Mouse (Mus musculus) hindbrain, embryonic 12.5 days (tissue): ENCODE measurements around the gene Ncor2. TPM values are rescaled to one million over a fixed set of nuclear protein-coding genes. Genes with fewer than 3 reads are reported as not detected.
A peak's percentile ranks its signal among the peaks of the same experiment; 100 is the strongest.

ENCODE experiments used
- ATAC-seq: fragments of 200-750 bp; cut with Nextera tagmentation; 2 replicates; pipeline ENCODE4 v1.8.0; 2017; ENCODE audit warnings: moderate TSS enrichment; ENCODE audit not compliant: low FRiP score
- H3K27ac ChIP-seq: fragments of 300-500 bp; sonication (generic); 2 replicates; pipeline ENCODE4 v1.5.1; 2016; ENCODE audit warnings: mild to moderate bottlenecking
- H3K27me3 ChIP-seq: fragments of 300-500 bp; sonication (generic); 2 replicates; pipeline ENCODE4 v1.6.1; 2016; ENCODE audit warnings: mild to moderate bottlenecking
- H3K36me3 ChIP-seq: fragments of 300-500 bp; sonication (generic); 2 replicates; pipeline ENCODE4 v1.6.1; 2016; ENCODE audit warnings: mild to moderate bottlenecking
- H3K4me1 ChIP-seq: fragments of 300-500 bp; sonication (generic); 2 replicates; pipeline ENCODE4 v1.6.1; 2016
- H3K4me2 ChIP-seq: fragments of 300-500 bp; sonication (generic); replicated peaks from 2 replicates; pipeline ENCODE4 v1.6.1; 2016; ENCODE audit warnings: mild to moderate bottlenecking
- H3K4me3 ChIP-seq: fragments of 300-500 bp; sonication (generic); 2 replicates; pipeline ENCODE4 v1.5.1; 2016; ENCODE audit warnings: mild to moderate bottlenecking
- H3K9ac ChIP-seq: fragments of 300-500 bp; sonication (generic); 2 replicates; pipeline ENCODE4 v1.6.1; 2016; ENCODE audit warnings: mild to moderate bottlenecking, moderate library complexity
- H3K9me3 ChIP-seq: fragments of 300-500 bp; sonication (generic); replicated peaks from 2 replicates; pipeline ENCODE4 v1.6.1; 2016; ENCODE audit warnings: mild to moderate bottlenecking
- WGBS: fragments of 180-500 bp; shearing (Covaris S2); methylation state at CpG from one replicate; pipeline ENCODE4 v1.1.7; 2016; 5-methylcytosine and 5-hydroxymethylcytosine counted together
- polyA plus RNA-seq: library from polyadenylated mRNA; unstranded; fragments of >200 nt; fragmentation: Nextera tagmentation; extraction: Ambion mirVana; gene quantifications from 2 replicates; pipeline ENCODE4 v1.2.1, GENCODE M21; 2016

Ncor2 gene
- polyA plus RNA-seq, 1 experiment from 2014 or later = 31.0 TPM

DNA sequence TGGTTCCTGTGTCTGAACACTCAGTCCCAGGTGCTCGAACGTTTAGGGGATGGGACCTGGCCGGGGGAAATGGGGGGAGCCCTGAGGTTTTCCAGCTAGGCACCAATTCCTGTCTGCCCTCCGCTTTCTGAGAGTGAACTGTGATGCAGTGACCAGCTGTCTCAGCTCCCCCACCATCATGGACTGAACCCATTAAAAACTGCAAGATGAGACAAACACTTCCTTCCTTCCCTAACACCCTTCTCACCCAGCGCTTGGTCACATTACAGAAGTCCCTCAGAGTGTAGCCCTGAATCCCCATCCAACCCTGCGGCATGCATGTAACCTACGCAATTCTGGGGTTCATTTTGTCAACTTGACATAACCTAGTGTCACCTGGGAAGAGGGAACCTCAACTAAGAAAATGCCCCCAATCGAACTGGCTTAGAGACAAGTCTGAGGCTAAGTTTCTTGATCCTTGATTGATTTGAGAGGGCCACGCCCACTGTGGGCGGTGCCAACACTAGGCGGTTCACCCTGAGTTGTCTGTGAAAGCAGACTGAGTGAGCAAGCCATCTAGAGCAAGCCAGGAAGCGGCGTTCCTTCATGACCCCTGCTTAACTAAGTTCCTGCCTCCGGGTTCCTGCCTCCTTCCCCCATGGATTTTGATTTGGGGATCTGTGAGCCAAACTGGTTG is 41.9 kb downstream of the Ncor2 start:
- Histone ChIP-seq H3K4me1 (peaks cover 95% of the 10 kb centered on the region), H3K36me3 (no peaks in the 10 kb centered on the region), H3K9ac (no peak overlapping the region), H3K27ac (peak overlapping the region; percentile 60), H3K9me3 (no peaks in the 10 kb centered on the region), H3K4me3 (no peak overlapping the region), H3K27me3 (no peaks in the 10 kb centered on the region), H3K4me2 (no peak overlapping the region)
- ATAC-seq = no peak
- 58% methylated on average over 14 of the region's 14 CpGs for WGBS

DNA sequence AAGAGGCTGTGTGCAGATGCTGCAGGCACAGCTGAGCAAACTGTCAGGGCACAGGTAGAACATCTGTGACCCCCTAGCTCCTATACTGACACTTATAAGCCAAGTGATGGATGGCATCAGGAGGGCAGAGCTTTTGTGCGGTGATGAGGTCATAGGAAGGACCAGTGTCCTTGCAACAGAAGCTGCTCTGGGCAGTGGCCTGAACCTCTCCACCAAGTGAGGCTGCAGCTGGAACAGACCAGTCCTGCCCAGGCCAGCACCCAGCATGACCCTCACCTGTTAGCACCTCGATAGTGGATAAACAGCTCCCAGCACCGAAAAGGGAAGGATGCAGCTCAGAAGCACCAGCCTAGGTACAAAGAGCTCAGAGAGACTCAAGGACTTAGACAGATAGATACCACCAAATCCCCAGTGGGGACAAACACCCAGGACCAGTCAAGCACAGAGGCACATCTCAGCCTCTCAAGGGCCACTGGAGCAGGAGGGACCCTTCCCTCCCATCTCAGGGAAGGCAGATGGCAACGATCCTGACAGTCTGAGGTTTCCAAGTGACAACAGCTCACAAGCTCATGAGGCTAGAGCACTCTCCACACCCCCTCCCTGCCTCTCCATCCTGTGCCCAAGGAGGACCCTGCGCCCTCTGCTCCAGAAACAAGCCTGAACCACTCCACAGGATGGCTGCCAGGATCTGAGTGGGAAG is 42.6 kb downstream of the Ncor2 start:
- ATAC-seq = no peak
- H3K4me2 ChIP-seq = no peak overlapping the region
- 0 out of 2 replicates have a peak overlapping the region, but pooled peaks have one; percentile 2 for H3K9ac ChIP-seq
- peaks cover 95% of the 10 kb centered on the region for H3K4me1 ChIP-seq
- H3K4me3 ChIP-seq = no peak overlapping the region
- H3K27ac ChIP-seq = peak overlapping the region; percentile 60
- H3K36me3 ChIP-seq = no peaks in the 10 kb centered on the region
- 59% methylated on average over 5 of the region's 5 CpGs for WGBS
- no peaks in the 10 kb centered on the region for H3K27me3 ChIP-seq
- H3K9me3 ChIP-seq = no peaks in the 10 kb centered on the region

- peak overlapping the region; percentile 9 for H3K9ac ChIP-seq
- H3K27ac ChIP-seq = peak overlapping the region; percentile 92
- ATAC-seq = peak; percentile 71
- WGBS = 12% methylated on average over 11 of the region's 11 CpGs
- H3K4me3 ChIP-seq = no peak overlapping the region
- no peaks in the 10 kb centered on the region for H3K9me3 ChIP-seq
- H3K4me2 ChIP-seq = no peak overlapping the region
- H3K36me3 ChIP-seq = no peaks in the 10 kb centered on the region
- no peaks in the 10 kb centered on the region for H3K27me3 ChIP-seq
- H3K4me1 ChIP-seq = peaks cover 95% of the 10 kb centered on the region
Observed at GRCm38 (mm10) chr5:125134795-125135468, 44.1 kb downstream of the Ncor2 start.

DNA sequence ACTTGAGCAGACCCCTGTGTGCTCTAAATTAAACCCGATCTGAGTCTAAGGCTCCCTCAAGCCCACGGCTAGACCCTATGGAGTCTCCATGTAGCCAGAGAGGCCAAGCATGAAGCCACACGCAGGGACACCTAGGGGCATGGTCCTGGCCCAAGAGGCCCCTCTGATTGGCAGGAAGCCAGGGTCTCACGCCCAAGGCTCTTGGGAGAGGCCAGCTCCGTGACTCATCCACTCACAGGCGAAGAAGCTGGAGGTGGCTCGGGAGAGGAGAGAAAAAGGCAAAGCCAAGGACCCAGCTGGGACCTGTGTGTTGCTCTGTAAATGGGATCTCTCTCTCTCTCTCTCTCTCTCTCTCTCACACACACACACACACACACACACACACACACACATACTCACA is 44.6 kb downstream of the Ncor2 start:
- peak overlapping the region; percentile 9; the same call in 1 of the 2 replicates for H3K9ac ChIP-seq
- H3K9me3 ChIP-seq = no peaks in the 10 kb centered on the region
- WGBS = 31% methylated on average over 7 of the region's 7 CpGs
- H3K4me3 ChIP-seq = no peak overlapping the region
- no peaks in the 10 kb centered on the region for H3K27me3 ChIP-seq
- ATAC-seq = peak; percentile 17
- H3K27ac ChIP-seq = peak overlapping the region; percentile 92
- H3K4me1 ChIP-seq = peaks cover 95% of the 10 kb centered on the region
- H3K36me3 ChIP-seq = no peaks in the 10 kb centered on the region
- no peak overlapping the region for H3K4me2 ChIP-seq

DNA sequence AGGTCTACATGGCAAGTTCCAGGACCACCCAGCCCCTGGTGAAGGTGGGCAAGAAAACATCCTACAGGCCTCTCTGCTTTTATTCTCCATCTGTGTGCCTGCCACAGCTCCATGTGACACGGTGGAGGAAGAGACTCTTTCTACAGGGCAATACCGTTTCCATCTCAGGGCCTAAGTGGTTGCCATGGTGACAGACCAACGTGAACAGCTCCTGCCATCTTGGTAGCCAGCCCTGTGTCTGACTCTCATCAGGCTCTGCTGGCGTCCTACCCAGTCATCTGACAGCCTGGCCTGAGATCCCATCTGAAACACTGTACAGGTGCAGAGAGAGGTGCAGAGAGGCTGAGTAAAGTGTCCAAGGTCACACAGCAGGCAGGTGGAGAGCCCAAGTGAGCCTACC is 45.4 kb downstream of the Ncor2 start:
- H3K27me3 ChIP-seq = no peaks in the 10 kb centered on the region
- no peak for ATAC-seq
- H3K4me1 ChIP-seq = peaks cover 95% of the 10 kb centered on the region
- H3K36me3 ChIP-seq = no peaks in the 10 kb centered on the region
- no peak overlapping the region for H3K4me2 ChIP-seq
- no peak overlapping the region for H3K4me3 ChIP-seq
- peak overlapping the region; percentile 92 for H3K27ac ChIP-seq
- no peak overlapping the region for H3K9ac ChIP-seq
- 26% methylated on average over 4 of the region's 4 CpGs for WGBS
- no peaks in the 10 kb centered on the region for H3K9me3 ChIP-seq

DNA sequence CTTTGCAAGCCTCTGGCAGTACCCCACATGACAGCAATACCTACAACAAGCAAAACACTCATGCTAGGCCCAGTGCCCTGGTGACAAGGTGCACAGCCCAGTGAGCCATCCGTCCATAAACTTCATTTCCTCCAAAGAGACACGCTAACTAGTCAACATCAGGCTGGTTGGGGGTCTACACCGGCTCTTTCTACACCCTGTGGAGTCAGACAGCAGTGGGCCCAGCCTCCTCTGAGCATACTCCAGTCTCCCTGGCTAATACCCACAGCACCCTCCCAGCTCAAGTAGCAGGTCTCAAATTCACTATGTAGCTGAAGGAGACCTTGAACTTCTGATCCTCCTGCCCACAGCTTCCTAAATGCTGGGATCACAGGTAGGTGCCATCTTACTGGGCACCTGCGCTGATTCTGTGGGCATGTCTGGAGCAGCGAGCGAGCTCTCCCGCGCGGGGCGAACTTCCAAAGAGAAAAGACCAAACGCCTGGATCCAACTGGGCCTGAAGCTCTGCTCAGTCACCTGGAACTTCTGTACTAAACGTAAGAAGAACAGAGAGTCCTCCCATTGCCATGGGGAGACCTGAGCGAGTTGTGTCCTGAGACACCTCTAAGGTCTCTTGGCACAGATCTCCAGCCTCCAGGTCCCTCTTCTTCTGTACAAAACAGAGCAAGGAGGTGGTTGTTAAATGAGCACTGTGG is 46.3 kb downstream of the Ncor2 start:
- H3K4me1 ChIP-seq = peaks cover 92% of the 10 kb centered on the region
- peak overlapping the region; percentile 1; the same call in 1 of the 2 replicates for H3K27ac ChIP-seq
- no peak overlapping the region for H3K9ac ChIP-seq
- ATAC-seq = no peak
- 94% methylated on average over 13 of the region's 13 CpGs for WGBS
- H3K27me3 ChIP-seq = no peaks in the 10 kb centered on the region
- H3K9me3 ChIP-seq = no peaks in the 10 kb centered on the region
- H3K4me2 ChIP-seq = no peak overlapping the region
- H3K36me3 ChIP-seq = no peaks in the 10 kb centered on the region
- H3K4me3 ChIP-seq = no peak overlapping the region

GRCm38 (mm10) chr5:125132069-125132468 is 47.0 kb downstream of the Ncor2 start:
- H3K4me1 ChIP-seq = peaks cover 89% of the 10 kb centered on the region
- ATAC-seq = no peak
- H3K27me3 ChIP-seq = no peaks in the 10 kb centered on the region
- H3K27ac ChIP-seq = peak overlapping the region; percentile 23; the same call in 1 of the 2 replicates
- WGBS = 65% methylated on average over 2 of the region's 2 CpGs
- H3K9ac ChIP-seq = no peak overlapping the region
- no peaks in the 10 kb centered on the region for H3K9me3 ChIP-seq
- H3K4me3 ChIP-seq = no peak overlapping the region
- H3K4me2 ChIP-seq = no peak overlapping the region
- no peaks in the 10 kb centered on the region for H3K36me3 ChIP-seq

- H3K36me3 ChIP-seq = no peaks in the 10 kb centered on the region
- no peaks in the 10 kb centered on the region for H3K27me3 ChIP-seq
- H3K9ac ChIP-seq = no peak overlapping the region
- H3K9me3 ChIP-seq = no peaks in the 10 kb centered on the region
- no peak overlapping the region for H3K4me3 ChIP-seq
- 93% methylated on average over 3 of the region's 3 CpGs for WGBS
- no peak overlapping the region for H3K4me2 ChIP-seq
- 0 out of 2 replicates have a peak overlapping the region, but pooled peaks have one; percentile 72 for H3K27ac ChIP-seq
- H3K4me1 ChIP-seq = peaks cover 82% of the 10 kb centered on the region
- no peak for ATAC-seq
Observed at GRCm38 (mm10) chr5:125130406-125130805, 48.6 kb downstream of the Ncor2 start.

GRCm38 (mm10) chr5:125128939-125129385 is 50.1 kb downstream of the Ncor2 start:
- Histone ChIP-seq H3K36me3 (no peaks in the 10 kb centered on the region), H3K4me3 (no peak overlapping the region), H3K9ac (no peak overlapping the region), H3K27me3 (no peaks in the 10 kb centered on the region), H3K4me2 (no peak overlapping the region), H3K27ac (peak overlapping the region; percentile 56), H3K4me1 (peaks cover 81% of the 10 kb centered on the region), H3K9me3 (no peaks in the 10 kb centered on the region)
- 60% methylated on average over 14 of the region's 14 CpGs for WGBS
- no peak for ATAC-seq

GRCm38 (mm10) chr5:125127920-125128319 is 51.1 kb downstream of the Ncor2 start:
- Histone ChIP-seq H3K27me3 (no peaks in the 10 kb centered on the region), H3K36me3 (no peaks in the 10 kb centered on the region), H3K4me3 (no peak overlapping the region), H3K9me3 (no peaks in the 10 kb centered on the region), H3K4me2 (no peak overlapping the region), H3K27ac (no peak overlapping the region), H3K9ac (no peak overlapping the region), H3K4me1 (peaks cover 82% of the 10 kb centered on the region)
- WGBS = 92% methylated on average over 1 of the region's 1 CpGs
- ATAC-seq = no peak

- ATAC-seq = no peak
- Histone ChIP-seq H3K4me3 (no peak overlapping the region), H3K36me3 (no peaks in the 10 kb centered on the region), H3K4me2 (no peak overlapping the region), H3K27me3 (no peaks in the 10 kb centered on the region), H3K9ac (no peak overlapping the region), H3K9me3 (no peaks in the 10 kb centered on the region), H3K4me1 (peaks cover 80% of the 10 kb centered on the region), H3K27ac (no peak overlapping the region)
- WGBS = 90% methylated on average over 4 of the region's 4 CpGs
Observed at GRCm38 (mm10) chr5:125127426-125127825, 51.6 kb downstream of the Ncor2 start.

DNA sequence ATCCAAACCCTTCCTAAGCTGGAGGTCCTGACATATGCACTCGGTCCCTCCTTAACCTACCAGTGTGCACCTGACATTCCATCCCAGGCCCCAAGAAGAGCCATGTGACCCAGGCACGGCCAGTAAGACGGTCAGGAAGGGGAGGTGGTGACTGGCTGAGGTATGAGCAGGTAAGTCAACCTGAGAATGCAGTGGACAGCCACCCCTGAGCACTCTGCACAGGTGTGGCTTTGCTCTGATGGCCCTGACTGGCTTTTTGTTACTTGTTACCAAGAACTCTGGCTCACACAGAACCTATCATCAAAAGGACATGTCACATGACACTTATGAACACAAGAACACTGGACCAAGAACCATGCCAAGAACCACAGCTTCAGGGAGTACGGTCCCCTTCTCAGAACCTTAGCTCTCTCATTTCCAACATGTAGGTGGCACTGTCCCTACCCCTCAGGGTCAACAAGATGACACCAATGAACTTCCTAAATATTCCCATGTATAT is 53.0 kb downstream of the Ncor2 start:
- H3K9ac ChIP-seq = no peak overlapping the region
- 0 out of 2 replicates have a peak overlapping the region, but pooled peaks have one; percentile 9 for H3K27ac ChIP-seq
- no peaks in the 10 kb centered on the region for H3K9me3 ChIP-seq
- H3K4me3 ChIP-seq = no peak overlapping the region
- H3K4me2 ChIP-seq = no peak overlapping the region
- H3K4me1 ChIP-seq = peaks cover 77% of the 10 kb centered on the region
- WGBS = 86% methylated on average over 4 of the region's 4 CpGs
- no peak for ATAC-seq
- no peaks in the 10 kb centered on the region for H3K36me3 ChIP-seq
- no peaks in the 10 kb centered on the region for H3K27me3 ChIP-seq
